Mouse (Mus musculus) CH12.LX (cell line): Measurements from ENCODE around the gene Lgr6.

Experiments used
- CTCF ChIP-seq, 2 experiments: IDR thresholded peaks in 1 of 2; conservative IDR thresholded peaks in 1 of 2; 2 replicates each; pipeline ENCODE4 v1.5.1; 2011 to 2012; ENCODE audit warnings: low read depth in 2 of 2, low read length in 2 of 2, improper control_type of control experiment in 1 of 2, inconsistent platforms in 1 of 2, mild to moderate bottlenecking in 1 of 2, moderate library complexity in 1 of 2
- ELF1 ChIP-seq: IDR thresholded peaks from 2 replicates; pipeline ENCODE4 v1.6.1; 2014; ENCODE audit warnings: low read depth, mild to moderate bottlenecking, inconsistent platforms, low read length, improper control_type of control experiment
- EP300 ChIP-seq: IDR thresholded peaks from 2 replicates; pipeline ENCODE4 v1.6.1; 2011; ENCODE audit warnings: low read length, improper control_type of control experiment
- KAT2A ChIP-seq: IDR thresholded peaks from 2 replicates; pipeline ENCODE4 v1.6.1; 2012; ENCODE audit warnings: low read length, improper control_type of control experiment, inconsistent platforms; ENCODE audit not compliant: insufficient replicate concordance
- MEF2A ChIP-seq: IDR thresholded peaks from 2 replicates; pipeline ENCODE4 v1.6.1; 2014; ENCODE audit warnings: low read depth, mild to moderate bottlenecking, inconsistent platforms, low read length, improper control_type of control experiment, borderline replicate concordance
- MYC ChIP-seq: IDR thresholded peaks from 2 replicates; pipeline ENCODE4 v1.6.1; 2011; ENCODE audit warnings: low read depth, mild to moderate bottlenecking, improper control_type of control experiment, low read length
- NRF1 ChIP-seq: IDR thresholded peaks from 2 replicates; pipeline ENCODE4 v1.6.1; 2014; ENCODE audit warnings: low read depth, mild to moderate bottlenecking, inconsistent platforms, low read length, improper control_type of control experiment, moderate library complexity
- POLR2A ChIP-seq: IDR thresholded peaks from 2 replicates; pipeline ENCODE4 v1.6.1; 2011; ENCODE audit warnings: low read depth, mild to moderate bottlenecking, improper control_type of control experiment, low read length
- POLR2AphosphoS2 ChIP-seq: IDR thresholded peaks from 2 replicates; pipeline ENCODE4 v1.6.1; 2011; ENCODE audit warnings: low read depth, low read length, improper control_type of control experiment
- RCOR1 ChIP-seq: conservative IDR thresholded peaks from 2 replicates; pipeline ENCODE4 v1.6.1; 2012; ENCODE audit warnings: low read depth, mild to moderate bottlenecking, inconsistent platforms, low read length, improper control_type of control experiment
- TBP ChIP-seq: conservative IDR thresholded peaks from 2 replicates; pipeline ENCODE4 v1.6.1; 2011; ENCODE audit warnings: low read depth, low read length, improper control_type of control experiment
- USF1 ChIP-seq: IDR thresholded peaks from 2 replicates; pipeline ENCODE4 v1.6.1; 2014; ENCODE audit warnings: low read depth, mild to moderate bottlenecking, inconsistent platforms, low read length, improper control_type of control experiment
- USF2 ChIP-seq: conservative IDR thresholded peaks from 2 replicates; pipeline ENCODE4 v1.6.1; 2011; ENCODE audit warnings: low read depth, low read length, improper control_type of control experiment
- ZNF384 ChIP-seq: IDR thresholded peaks from 2 replicates; pipeline ENCODE4 v1.6.1; 2012; ENCODE audit warnings: low read depth, low read length, improper control_type of control experiment, inconsistent platforms

GRCm38 (mm10) chr1:135005696-135006095 is 99.4 kb downstream of the Lgr6 start:
- no peak for TF ChIP-seq USF1
- TF ChIP-seq EP300: no peak
- no peak for TF ChIP-seq POLR2A
- TF ChIP-seq RCOR1: no peak
- TF ChIP-seq CTCF (conservative IDR thresholded peaks at IDR 0.05 in 1 of 2, IDR thresholded peaks at IDR 0.05 in 1 of 2; ENCODE audit: low read depth in 2 of 2, low read length in 2 of 2): no peak
- no peak for TF ChIP-seq NRF1
- TF ChIP-seq TBP: no peak
- TF ChIP-seq KAT2A: no peak
- no peak for TF ChIP-seq ZNF384
- no peak for TF ChIP-seq MYC
- no peak for TF ChIP-seq ELF1
- TF ChIP-seq USF2: no peak
- no peak for TF ChIP-seq MEF2A
- TF ChIP-seq POLR2AphosphoS2: no peak
